Mouse (Mus musculus) hindbrain, embryonic 14.5 days (tissue): ENCODE results near the gene Ogfod2. TPM values are rescaled to one million over a fixed set of nuclear protein-coding genes. Genes with fewer than 3 reads are reported as not detected.

Source experiments
- ATAC-seq: fragments of 200-750 bp; cut with Nextera tagmentation; 2 replicates; pipeline ENCODE4 v1.8.0; 2017; ENCODE audit warnings: moderate number of reproducible peaks, mild to moderate bottlenecking, moderate TSS enrichment, moderate library complexity; ENCODE audit not compliant: low FRiP score
- DNase-seq: peaks from one replicate; pipeline ENCODE4 v3.0.0-alpha.2; 2015; ENCODE audit warnings: low spot score
- H3K27ac ChIP-seq: fragments of 300-500 bp; sonication (generic); 2 replicates; pipeline ENCODE4 v1.5.1; 2014; ENCODE audit warnings: mild to moderate bottlenecking, moderate library complexity
- H3K27me3 ChIP-seq: fragments of 300-500 bp; sonication (generic); 2 replicates; pipeline ENCODE4 v1.6.1; 2014; ENCODE audit warnings: mild to moderate bottlenecking, low read length, mixed read lengths; ENCODE audit not compliant: control insufficient read depth, insufficient read depth
- H3K36me3 ChIP-seq: fragments of 300-500 bp; sonication (generic); replicated peaks from 2 replicates; pipeline ENCODE4 v1.6.1; 2014; ENCODE audit not compliant: control insufficient read depth, insufficient read depth
- H3K4me1 ChIP-seq: fragments of 300-500 bp; sonication (generic); replicated peaks from 2 replicates; pipeline ENCODE4 v1.6.1; 2014; ENCODE audit warnings: antibody characterized with exemption, low read length, mixed read lengths; ENCODE audit not compliant: control insufficient read depth, insufficient read depth
- H3K4me2 ChIP-seq: fragments of 300-500 bp; sonication (generic); replicated peaks from 2 replicates; pipeline ENCODE4 v1.6.1; 2014; ENCODE audit warnings: mild to moderate bottlenecking, moderate library complexity
- H3K4me3 ChIP-seq: fragments of 300-500 bp; sonication (generic); replicated peaks from 2 replicates; pipeline ENCODE4 v1.5.1; 2014; ENCODE audit warnings: mild to moderate bottlenecking, low read length
- H3K9ac ChIP-seq: fragments of 300-500 bp; sonication (generic); 2 replicates; pipeline ENCODE4 v1.6.1; 2014
- H3K9me3 ChIP-seq: fragments of 300-500 bp; sonication (generic); 2 replicates; pipeline ENCODE4 v1.6.1; 2016; ENCODE audit warnings: low read length; ENCODE audit not compliant: control insufficient read depth
- WGBS: fragments of 180-500 bp; shearing (Covaris S2); extraction: QIAGEN DNeasy Blood & Tissue Kit; methylation state at CpG from one replicate; pipeline ENCODE4 v1.1.7; 2014; 5-methylcytosine and 5-hydroxymethylcytosine counted together
- polyA plus RNA-seq: library from polyadenylated mRNA; unstranded; fragments of >200 nt; fragmentation: Nextera tagmentation; extraction: Ambion mirVana; gene quantifications from 2 replicates; pipeline ENCODE4 v1.2.1, GENCODE M21; 2014

The Ogfod2 gene
- polyA plus RNA-seq, 1 experiment from 2014 or later: 21.8 TPM

DNA sequence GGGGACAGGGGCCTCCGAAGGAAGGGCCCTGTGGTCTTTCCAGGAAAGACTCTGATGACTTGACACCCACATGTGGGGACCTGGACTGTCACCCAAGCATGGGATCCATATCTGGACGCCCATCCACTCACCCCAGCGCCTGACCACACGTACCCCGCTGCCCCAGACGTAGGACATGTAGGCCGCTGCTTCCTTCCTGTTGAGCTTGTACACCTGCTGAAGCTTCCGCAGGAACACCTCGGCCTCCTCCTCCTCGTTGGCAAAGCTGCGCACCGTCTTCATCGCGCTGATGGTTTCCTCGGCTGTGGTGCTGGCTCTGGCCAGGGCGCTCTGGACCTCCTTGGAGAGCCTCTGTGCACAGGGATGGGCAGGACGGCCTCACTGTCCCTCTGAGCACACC is 32.2 kb upstream of the Ogfod2 start:
- Histone ChIP-seq H3K4me2 (no peak overlapping the region), H3K27ac (no peak overlapping the region), H3K4me3 (no peak overlapping the region), H3K36me3 (no peaks in the 10 kb centered on the region), H3K27me3 (no peaks in the 10 kb centered on the region), H3K9me3 (no peaks in the 10 kb centered on the region), H3K9ac (0 out of 2 replicates have a peak overlapping the region, but pooled peaks have one; percentile 8), H3K4me1 (peaks cover 13% of the 10 kb centered on the region; the same call in 1 of the 2 replicates)
- no peak for DNase-seq
- 95% methylated on average over 17 of the region's 17 CpGs for WGBS
- no peak for ATAC-seq

DNA sequence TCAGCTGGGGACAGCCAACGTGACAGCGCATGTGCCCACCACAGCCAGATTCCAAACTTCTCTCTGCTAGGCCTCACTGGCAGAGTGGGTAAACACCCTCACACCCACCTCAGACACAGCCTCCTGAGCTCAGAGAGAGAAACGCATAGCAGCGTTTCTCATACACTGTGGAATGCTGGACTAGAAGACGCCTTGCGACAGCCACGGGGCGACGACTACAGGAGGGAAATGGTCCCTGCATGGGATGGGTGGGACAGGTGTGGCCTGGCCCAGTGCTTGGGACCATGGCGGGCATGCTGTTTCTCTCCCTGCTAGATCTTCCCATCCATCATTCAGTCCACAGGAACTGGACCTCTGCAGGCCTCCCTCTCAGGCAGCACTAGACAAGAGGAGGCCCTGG is 29.6 kb upstream of the Ogfod2 start:
- Histone ChIP-seq H3K36me3 (no peaks in the 10 kb centered on the region), H3K9me3 (no peaks in the 10 kb centered on the region), H3K4me1 (peaks cover 13% of the 10 kb centered on the region; the same call in 1 of the 2 replicates), H3K4me3 (no peak overlapping the region), H3K4me2 (no peak overlapping the region), H3K27me3 (no peaks in the 10 kb centered on the region), H3K9ac (no peak overlapping the region), H3K27ac (no peak overlapping the region)
- no peak for DNase-seq
- 84% methylated on average over 10 of the region's 10 CpGs for WGBS
- no peak for ATAC-seq

DNA sequence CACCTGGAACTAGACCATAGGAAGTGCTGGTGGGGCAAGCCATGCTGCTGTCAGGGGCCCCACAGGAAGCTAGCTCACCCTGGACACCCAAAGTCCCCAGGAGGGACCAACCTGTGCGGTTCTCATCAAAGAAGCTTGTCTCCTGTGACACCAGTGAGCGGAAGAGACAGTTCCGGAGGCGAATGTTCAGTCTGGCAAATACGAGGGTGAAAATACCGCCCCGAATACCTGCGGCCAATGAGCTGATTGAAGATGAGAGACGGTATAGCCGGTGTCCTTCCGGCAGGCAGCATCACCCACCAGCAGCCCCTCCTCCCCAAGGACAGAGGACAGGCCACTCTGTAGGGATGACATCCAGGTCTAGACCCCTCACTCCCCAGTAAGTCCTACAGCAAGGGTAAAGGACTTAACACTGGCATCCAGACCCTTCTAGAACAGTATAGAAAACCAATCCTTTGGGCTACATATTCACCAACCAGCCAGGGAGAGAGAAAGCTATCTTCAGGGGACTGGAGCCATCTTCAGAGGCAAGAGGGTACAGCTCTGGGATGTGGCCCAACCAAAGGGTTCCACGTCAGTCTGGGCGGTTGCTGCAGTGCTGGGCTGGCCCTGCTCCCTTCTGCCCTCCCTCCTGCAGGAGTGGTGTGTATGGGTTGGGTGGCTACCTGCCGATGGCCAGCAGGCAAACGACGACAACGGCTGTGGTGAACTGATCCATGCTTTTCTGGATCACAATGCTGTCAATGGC is 29.0 kb upstream of the Ogfod2 start:
- DNase-seq: no peak
- H3K27me3 ChIP-seq: no peaks in the 10 kb centered on the region
- no peak overlapping the region for H3K9ac ChIP-seq
- H3K27ac ChIP-seq: no peak overlapping the region
- H3K36me3 ChIP-seq: no peaks in the 10 kb centered on the region
- peaks cover 8% of the 10 kb centered on the region; the same call in 1 of the 2 replicates for H3K4me1 ChIP-seq
- no peak for ATAC-seq
- 89% methylated on average over 17 of the region's 17 CpGs for WGBS
- no peaks in the 10 kb centered on the region for H3K9me3 ChIP-seq
- no peak overlapping the region for H3K4me3 ChIP-seq
- no peak overlapping the region for H3K4me2 ChIP-seq

DNA sequence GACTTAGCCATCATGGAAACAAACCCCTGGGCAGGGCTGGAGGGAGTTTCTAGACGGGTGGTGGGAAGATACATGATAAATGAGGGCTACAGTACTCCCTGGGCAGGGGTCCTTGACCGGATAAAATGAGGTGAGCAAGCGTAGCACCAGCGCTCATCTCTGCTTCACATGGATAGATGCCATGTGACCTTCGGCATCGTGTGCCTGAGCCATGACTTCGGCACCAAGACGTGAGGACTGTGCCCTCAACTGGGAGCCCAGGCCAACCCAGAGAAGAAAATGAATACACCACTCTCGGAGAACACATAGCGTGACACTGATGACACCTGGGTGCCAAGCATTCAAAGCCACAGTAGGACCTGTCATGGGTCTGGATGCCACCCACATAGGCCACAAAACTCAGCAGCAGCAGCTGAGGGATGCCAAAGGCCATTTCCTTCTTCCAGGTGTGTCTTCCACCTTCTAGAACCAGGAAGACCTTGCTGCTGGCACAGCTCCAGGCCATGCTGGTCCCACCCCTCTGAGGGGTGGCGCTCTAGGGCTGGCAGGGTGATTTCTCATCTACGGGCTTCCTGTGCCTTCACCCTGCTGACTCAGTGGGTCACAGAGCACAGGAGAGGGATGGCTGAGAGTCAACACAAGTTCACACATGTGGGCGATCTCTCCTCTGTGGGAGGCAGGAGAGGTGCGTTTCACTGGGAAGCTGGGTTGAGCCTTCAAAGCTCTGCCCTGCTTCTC is 28.1 kb upstream of the Ogfod2 start:
- DNase-seq (no peak), ATAC-seq (no peak)
- Histone ChIP-seq H3K4me3 (no peak overlapping the region), H3K27ac (no peak overlapping the region), H3K4me2 (no peak overlapping the region), H3K27me3 (no peaks in the 10 kb centered on the region), H3K4me1 (no peaks in the 10 kb centered on the region), H3K9ac (no peak overlapping the region), H3K9me3 (no peaks in the 10 kb centered on the region), H3K36me3 (no peaks in the 10 kb centered on the region)
- 87% methylated on average over 14 of the region's 14 CpGs for WGBS

DNA sequence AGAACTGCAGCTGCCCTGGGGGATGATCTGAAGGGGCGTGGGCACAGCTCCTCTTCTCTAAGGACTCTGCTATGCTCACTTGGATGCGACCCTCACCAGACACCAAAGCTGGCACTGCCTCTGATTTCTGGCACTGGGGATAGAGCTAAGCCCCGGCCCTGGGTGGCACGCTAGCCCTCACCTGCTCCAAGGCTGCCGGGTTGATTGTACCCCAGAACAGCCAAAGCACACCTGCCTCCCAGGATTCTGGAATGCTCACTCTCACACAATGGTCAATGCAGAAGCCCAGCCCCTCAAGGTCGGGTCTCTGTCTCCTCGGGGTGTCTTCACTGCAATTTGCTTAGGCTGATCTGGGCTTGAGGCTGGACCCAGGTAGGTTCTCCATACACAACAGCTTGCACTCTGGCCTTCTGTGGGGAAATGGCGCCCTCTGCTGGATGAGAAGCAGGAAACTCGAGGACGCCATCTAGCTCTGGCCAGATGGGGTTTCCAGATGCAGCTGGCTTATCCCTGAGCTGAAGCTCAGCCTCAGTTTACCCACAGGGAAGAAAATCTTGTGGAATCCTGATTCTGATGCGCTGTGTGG is 27.4 kb upstream of the Ogfod2 start:
- H3K9ac ChIP-seq: no peak overlapping the region
- H3K27ac ChIP-seq: no peak overlapping the region
- H3K4me3 ChIP-seq: no peak overlapping the region
- 39% methylated on average over 11 of the region's 11 CpGs for WGBS
- no peaks in the 10 kb centered on the region for H3K4me1 ChIP-seq
- no peaks in the 10 kb centered on the region for H3K9me3 ChIP-seq
- no peaks in the 10 kb centered on the region for H3K36me3 ChIP-seq
- DNase-seq: peak; percentile 88
- no peaks in the 10 kb centered on the region for H3K27me3 ChIP-seq
- no peak overlapping the region for H3K4me2 ChIP-seq
- ATAC-seq: peak; percentile 55; the same call in 1 of the 2 replicates

DNA sequence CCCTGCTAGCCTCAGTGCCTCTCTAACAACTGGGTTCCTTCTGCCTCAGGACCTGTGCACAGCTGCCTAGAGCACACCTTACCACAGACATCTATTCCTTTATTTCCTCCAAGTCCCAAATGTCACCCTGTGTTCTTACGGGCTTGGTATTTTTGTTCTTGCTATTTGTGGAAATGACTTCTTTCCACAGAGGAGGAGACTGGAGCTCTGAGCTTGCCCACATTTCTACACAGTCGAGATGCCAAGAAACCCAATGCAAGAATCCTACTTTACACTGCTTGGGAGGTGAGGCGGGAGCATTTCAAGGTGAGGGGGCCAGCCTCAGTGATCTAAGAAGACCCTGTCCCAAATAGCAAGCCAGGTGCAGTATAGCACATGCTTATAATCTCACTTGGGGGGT is 26.6 kb upstream of the Ogfod2 start:
- Histone ChIP-seq H3K27ac (no peak overlapping the region), H3K9me3 (no peaks in the 10 kb centered on the region), H3K36me3 (no peaks in the 10 kb centered on the region), H3K4me1 (no peaks in the 10 kb centered on the region), H3K9ac (no peak overlapping the region), H3K4me3 (no peak overlapping the region), H3K4me2 (no peak overlapping the region), H3K27me3 (no peaks in the 10 kb centered on the region)
- no peak for ATAC-seq
- DNase-seq: no peak
- 70% methylated on average over 3 of the region's 3 CpGs for WGBS

DNA sequence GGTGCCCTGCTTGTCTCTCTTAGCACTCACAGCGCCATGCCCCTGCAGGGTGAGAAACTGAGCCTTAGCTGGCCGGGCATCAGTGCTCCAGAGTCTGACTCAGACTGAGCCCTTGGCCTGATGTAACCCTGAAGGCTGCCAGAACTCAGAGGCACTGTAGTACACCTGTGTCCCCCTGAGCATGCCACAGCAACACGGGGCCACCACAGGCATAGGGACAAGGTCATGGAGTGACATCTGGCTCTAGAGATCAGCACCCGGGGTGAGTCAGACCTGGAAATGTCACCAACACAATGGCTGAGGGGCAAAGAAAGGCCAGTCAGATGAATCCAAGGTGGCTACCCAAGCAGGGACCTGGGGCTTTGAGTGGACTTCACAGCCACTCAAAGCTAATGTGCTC is 25.2 kb upstream of the Ogfod2 start:
- Histone ChIP-seq H3K4me3 (no peak overlapping the region), H3K36me3 (no peaks in the 10 kb centered on the region), H3K9ac (no peak overlapping the region), H3K9me3 (no peaks in the 10 kb centered on the region), H3K4me2 (no peak overlapping the region), H3K27ac (no peak overlapping the region), H3K27me3 (no peaks in the 10 kb centered on the region), H3K4me1 (no peaks in the 10 kb centered on the region)
- 87% methylated on average over 4 of the region's 4 CpGs for WGBS
- DNase-seq (no peak), ATAC-seq (no peak)

DNA sequence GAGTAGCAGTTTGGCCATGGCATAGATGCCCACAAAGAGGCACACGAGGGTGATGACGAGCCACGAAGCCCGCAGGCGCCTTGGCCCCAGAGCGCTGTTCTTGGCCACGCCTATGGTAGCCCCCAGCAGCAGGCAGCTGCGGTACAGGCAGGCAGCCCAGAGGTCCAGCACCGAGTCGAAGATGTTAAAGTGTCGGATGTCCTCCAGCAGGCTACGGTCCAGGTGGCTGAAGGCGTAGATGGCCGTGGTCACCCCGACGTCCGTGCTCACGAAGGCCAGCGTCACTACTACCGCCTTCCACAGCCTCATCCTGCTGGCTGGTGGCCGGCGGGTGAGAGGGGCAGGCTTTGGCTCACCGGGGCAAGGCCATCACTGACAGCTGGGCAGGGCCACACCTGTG is 22.2 kb upstream of the Ogfod2 start:
- WGBS: 87% methylated on average over 23 of the region's 23 CpGs
- Histone ChIP-seq H3K4me3 (no peak overlapping the region), H3K27ac (no peak overlapping the region), H3K27me3 (no peaks in the 10 kb centered on the region), H3K4me1 (no peaks in the 10 kb centered on the region), H3K9me3 (no peaks in the 10 kb centered on the region), H3K36me3 (no peaks in the 10 kb centered on the region), H3K4me2 (no peak overlapping the region), H3K9ac (no peak overlapping the region)
- ATAC-seq (no peak), DNase-seq (no peak)

DNA sequence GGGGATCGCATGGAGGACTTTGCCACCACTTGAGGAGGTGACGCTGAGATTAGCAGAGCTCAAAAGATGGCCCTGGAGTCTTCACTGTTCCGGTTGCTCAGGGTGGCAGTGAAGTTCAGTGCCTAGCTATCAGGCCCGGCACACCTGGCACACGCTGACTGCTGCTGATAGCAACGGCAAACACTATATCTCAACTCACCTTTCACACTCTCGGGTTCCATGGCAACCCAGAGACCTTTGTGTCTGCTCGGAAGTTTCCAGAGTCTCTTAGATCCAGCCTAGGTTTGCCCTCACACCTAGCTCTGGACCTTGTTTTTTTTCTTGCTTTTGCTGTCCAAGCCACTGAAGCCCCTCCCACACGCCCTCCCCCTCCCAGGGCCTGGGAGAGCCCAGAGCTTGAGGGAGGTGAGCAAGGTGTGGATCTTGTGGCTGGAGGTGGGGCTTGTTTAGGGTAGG is 20.1 kb upstream of the Ogfod2 start:
- WGBS: 73% methylated on average over 9 of the region's 9 CpGs
- no peak for ATAC-seq
- no peak overlapping the region for H3K4me3 ChIP-seq

More for the DNA sequence above, 20.1 kb upstream of the Ogfod2 start:
- Histone ChIP-seq H3K36me3 (no peaks in the 10 kb centered on the region), H3K9me3 (no peaks in the 10 kb centered on the region), H3K27ac (no peak overlapping the region), H3K9ac (no peak overlapping the region), H3K4me1 (no peaks in the 10 kb centered on the region), H3K27me3 (0 out of 2 replicates have a peak, but pooled peaks cover 3% of the 10 kb centered on the region), H3K4me2 (no peak overlapping the region)
- DNase-seq: no peak
